Mouse (Mus musculus) ES-E14 (cell line): ENCODE measurements around the gene Egr2. TPM values are rescaled to one million over a fixed set of nuclear protein-coding genes. Genes with fewer than 3 reads are reported as not detected.

ENCODE experiments used
- DNase-seq: peaks from one replicate; pipeline ENCODE4 v3.0.0-alpha.2; 2013; ENCODE audit warnings: low read depth, low spot score
- H3K27ac ChIP-seq: 2 replicates; pipeline ENCODE4 v1.5.1; 2012; ENCODE audit warnings: low read depth, mild to moderate bottlenecking, low read length, moderate library complexity, mixed read lengths; ENCODE audit not compliant: poor library complexity, insufficient read depth, severe bottlenecking
- H3K36me3 ChIP-seq: 2 replicates; pipeline ENCODE4 v1.6.1; 2012; ENCODE audit warnings: mild to moderate bottlenecking, low read length, moderate library complexity, mixed read lengths; ENCODE audit not compliant: control insufficient read depth, poor library complexity, insufficient read depth, severe bottlenecking
- H3K4me1 ChIP-seq, 2 experiments: fragments of 150-350 bp in 1 of 2; sonication (generic) in 1 of 2; 2 replicates each; pipeline ENCODE4 v1.6.1; 2012; ENCODE audit warnings: low read length in 2 of 2, mild to moderate bottlenecking in 1 of 2, mixed read lengths in 1 of 2; ENCODE audit not compliant: control insufficient read depth in 2 of 2, insufficient read depth in 2 of 2, poor library complexity in 1 of 2
- H3K4me3 ChIP-seq, 2 experiments: fragments of 150-350 bp in 1 of 2; sonication (generic) in 1 of 2; 2 replicates each; pipeline ENCODE4 v1.5.1; 2012; ENCODE audit warnings: low read length in 2 of 2, low read depth in 1 of 2, mild to moderate bottlenecking in 1 of 2, mixed read lengths in 1 of 2; ENCODE audit not compliant: insufficient read depth in 1 of 2, poor library complexity in 1 of 2, severe bottlenecking in 1 of 2
- H3K9ac ChIP-seq: 2 replicates; pipeline ENCODE4 v1.6.1; 2012; ENCODE audit warnings: low read depth, mild to moderate bottlenecking, low read length, mixed read lengths; ENCODE audit not compliant: poor library complexity, insufficient read depth, severe bottlenecking
- H3K9me3 ChIP-seq: fragments of 150-350 bp; sonication (generic); 2 replicates; pipeline ENCODE4 v1.6.1; 2012; ENCODE audit warnings: low read depth, mild to moderate bottlenecking, low read length; ENCODE audit not compliant: control insufficient read depth, insufficient read depth
- CHD2 ChIP-seq: IDR thresholded peaks from 2 replicates; pipeline ENCODE4 v1.6.1; 2014; ENCODE audit warnings: mild to moderate bottlenecking, low read depth, low read length, inconsistent platforms
- HCFC1 ChIP-seq: IDR thresholded peaks from 2 replicates; pipeline ENCODE4 v1.6.1; 2012; ENCODE audit warnings: low read length, inconsistent platforms, borderline replicate concordance; ENCODE audit not compliant: insufficient read depth
- MAFK ChIP-seq: IDR thresholded peaks from 2 replicates; pipeline ENCODE4 v1.6.1; 2014; ENCODE audit warnings: mild to moderate bottlenecking, low read depth, low read length, inconsistent platforms; ENCODE audit not compliant: insufficient read depth
- ZC3H11A ChIP-seq: IDR thresholded peaks from 2 replicates; pipeline ENCODE4 v1.6.1; 2012; ENCODE audit warnings: low read depth, mild to moderate bottlenecking, inconsistent platforms, low read length, borderline replicate concordance
- ZNF384 ChIP-seq: IDR thresholded peaks from 2 replicates; pipeline ENCODE4 v1.6.1; 2012; ENCODE audit warnings: low read depth, low read length, inconsistent platforms
- in situ Hi-C, 2 experiments: fragments of 600-800 bp; cut with MboI; formaldehyde crosslinking; loops; one replicate each; pipeline ENCODE4 v1.15.1; 2025; ENCODE audit warnings: low sequenced_read_pairs in 2 of 2, inconsistent platforms in 1 of 2; ENCODE audit not compliant: unreplicated experiment in 2 of 2
- total RNA-seq: library from RNA; depleted of rRNA; stranded (reverse); fragments of 300-350 nt; gene quantifications from 2 replicates; pipeline ENCODE4 v1.2.3, GENCODE M21; 2012; rRNA removed

Gene Egr2
- total RNA-seq, 1 experiment: 0.18 TPM

DNA sequence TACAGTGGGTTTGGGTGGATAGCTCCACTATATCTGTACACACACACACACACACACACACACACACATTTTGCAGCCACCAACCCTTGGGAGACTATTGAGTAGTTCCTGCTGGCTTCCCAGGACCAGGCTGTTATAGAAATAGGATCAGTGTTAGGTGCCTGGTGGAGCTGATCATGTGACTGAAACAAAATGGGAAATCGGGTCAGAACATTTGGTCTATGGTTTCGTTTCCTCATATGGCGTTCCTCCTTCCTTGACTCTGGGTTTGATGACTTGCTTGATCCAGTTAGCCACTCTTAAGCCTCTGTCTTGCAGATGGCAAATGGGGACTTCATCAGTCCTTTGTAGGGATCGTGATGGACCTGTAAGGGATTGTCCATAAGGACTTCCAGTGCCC, 44.6 kb downstream of the Egr2 start:
- Histone ChIP-seq H3K9me3 (no peaks in the 10 kb centered on the region), H3K9ac (no peak overlapping the region), H3K27ac (no peak overlapping the region), H3K4me1 (no peaks in the 10 kb centered on the region), H3K36me3 (no peaks in the 10 kb centered on the region), H3K4me3 (no peak overlapping the region)
- in situ Hi-C loops: no loop called here
- DNase-seq: no peak
- TF ChIP-seq CHD2: no peak
- no peak for TF ChIP-seq HCFC1
- no peak for TF ChIP-seq MAFK
- TF ChIP-seq ZC3H11A: no peak
- no peak for TF ChIP-seq ZNF384

DNA sequence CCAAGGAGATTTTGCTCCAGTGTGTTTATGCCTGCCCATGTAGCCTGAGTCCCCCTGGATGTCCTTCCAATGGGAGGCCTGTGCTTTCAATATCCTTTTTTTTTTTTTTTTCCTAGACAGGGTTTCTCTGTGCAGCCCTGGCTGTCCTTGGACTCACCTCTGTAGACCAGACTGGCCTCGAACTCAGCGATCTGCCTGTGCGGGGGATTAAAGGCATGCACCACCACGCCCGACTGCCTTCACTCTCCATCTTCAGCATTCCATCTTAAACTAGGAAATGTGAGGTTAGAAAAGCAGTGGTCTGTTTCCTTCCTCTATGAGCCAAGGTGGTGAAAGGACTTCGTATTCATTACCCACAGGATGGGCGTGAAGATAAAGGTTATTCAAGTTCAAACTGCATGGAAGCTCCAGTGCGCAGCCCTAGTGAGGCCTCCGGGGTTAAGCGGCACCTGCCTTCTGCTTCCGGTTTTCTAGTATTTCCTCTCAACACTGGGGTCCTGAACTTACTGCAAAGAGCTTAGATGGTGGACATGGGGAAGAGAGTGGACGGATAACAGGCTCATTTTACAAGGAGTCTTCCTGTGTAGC, 46.5 kb downstream of the Egr2 start:
- H3K27ac ChIP-seq: no peak overlapping the region
- DNase-seq: peak; percentile 13
- H3K4me3 ChIP-seq: no peak overlapping the region
- no peaks in the 10 kb centered on the region for H3K9me3 ChIP-seq
- no peaks in the 10 kb centered on the region for H3K4me1 ChIP-seq
- in situ Hi-C loops: no loop called here
- H3K36me3 ChIP-seq: no peaks in the 10 kb centered on the region
- no peak for TF ChIP-seq CHD2
- TF ChIP-seq MAFK: no peak
- no peak for TF ChIP-seq ZC3H11A
- TF ChIP-seq ZNF384: peak; percentile 52; the same call in 1 of the 2 replicates
- H3K9ac ChIP-seq: no peak overlapping the region

DNA sequence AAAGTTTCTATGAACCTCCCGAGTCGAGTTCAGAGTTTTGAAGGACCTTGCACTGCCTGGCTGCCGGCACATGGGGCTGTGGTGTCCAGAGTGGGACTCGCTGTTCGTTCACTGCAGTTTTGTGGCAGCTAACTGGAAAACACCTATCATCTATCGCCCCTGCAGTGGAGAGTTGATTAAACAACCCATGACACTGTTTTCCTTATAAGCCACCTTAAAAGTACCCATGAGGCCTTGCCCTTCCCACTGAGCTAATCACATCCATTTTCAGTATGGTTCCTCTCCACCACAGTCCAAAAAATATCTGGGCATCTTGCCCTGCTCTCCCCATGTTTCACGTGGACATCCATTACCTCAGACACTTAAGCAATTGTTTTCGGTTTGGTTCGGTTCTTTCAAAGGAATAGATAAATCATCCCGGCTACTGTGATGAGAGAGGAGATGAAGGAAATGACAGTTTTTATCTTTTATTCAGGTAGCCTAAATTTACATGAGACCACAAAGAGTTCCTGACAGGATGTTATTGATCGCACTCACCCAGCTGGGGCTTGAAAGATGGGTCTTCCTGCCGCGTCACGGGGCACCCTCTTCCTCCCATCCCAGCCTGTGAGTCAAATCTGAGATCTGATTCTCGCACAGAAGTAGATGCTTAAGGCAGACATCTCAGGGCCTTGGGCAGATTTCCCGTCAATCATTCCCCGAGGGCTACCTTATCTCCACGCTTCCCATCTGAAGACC, 50.8 kb downstream of the Egr2 start:
- in situ Hi-C loops: no loop called here
- no peaks in the 10 kb centered on the region for H3K4me1 ChIP-seq

More for the DNA sequence above, 50.8 kb downstream of the Egr2 start:
- Histone ChIP-seq H3K9ac (no peak overlapping the region), H3K9me3 (no peaks in the 10 kb centered on the region), H3K4me3 (no peak overlapping the region), H3K36me3 (no peaks in the 10 kb centered on the region), H3K27ac (no peak overlapping the region)
- no peak for TF ChIP-seq ZNF384
- no peak for TF ChIP-seq HCFC1
- TF ChIP-seq MAFK: no peak
- no peak for TF ChIP-seq CHD2
- no peak for TF ChIP-seq ZC3H11A
- DNase-seq: no peak

Other genes with a start within 250 kb of the Egr2 start
- gene Ado, start 13.5 kb downstream of the Egr2 start, total RNA-seq: 19.8 and 23.4 TPM in 2 replicates